Mouse (Mus musculus) neural tube, embryonic 11.5 days (tissue): ENCODE measurements around the gene Hipk1. TPM values are rescaled to one million over a fixed set of nuclear protein-coding genes. Genes with fewer than 3 reads are reported as not detected.
"Not testable (repeated sequence)": the region's sequence is repeated elsewhere in the genome, so short reads cannot be mapped to it uniquely, and the experiment has no call there.

Experiments used
- ATAC-seq: fragments of 200-750 bp; cut with Nextera tagmentation; 2 replicates; pipeline ENCODE4 v1.8.0; 2017; ENCODE audit warnings: moderate number of reproducible peaks, mild to moderate bottlenecking, moderate TSS enrichment, moderate library complexity; ENCODE audit not compliant: insufficient read depth, low FRiP score, low TSS enrichment
- DNase-seq: peaks from one replicate; pipeline ENCODE4 v3.0.0-alpha.2; 2015; ENCODE audit warnings: low spot score
- H3K27ac ChIP-seq: fragments of 300-500 bp; sonication (generic); 2 replicates; pipeline ENCODE4 v1.5.1; 2014; ENCODE audit warnings: low read depth, mild to moderate bottlenecking, low read length
- H3K27me3 ChIP-seq: fragments of 300-500 bp; sonication (generic); 2 replicates; pipeline ENCODE4 v1.6.1; 2014; ENCODE audit warnings: mild to moderate bottlenecking, low read length, mixed read lengths; ENCODE audit not compliant: control insufficient read depth, insufficient read depth
- H3K36me3 ChIP-seq: fragments of 300-500 bp; sonication (generic); 2 replicates; pipeline ENCODE4 v1.6.1; 2014; ENCODE audit warnings: mild to moderate bottlenecking, low read length, moderate library complexity, mixed read lengths; ENCODE audit not compliant: control insufficient read depth, insufficient read depth
- H3K4me1 ChIP-seq: fragments of 300-500 bp; sonication (generic); 2 replicates; pipeline ENCODE4 v1.6.1; 2014; ENCODE audit warnings: low read length, mixed read lengths; ENCODE audit not compliant: control insufficient read depth, insufficient read depth
- H3K4me2 ChIP-seq: fragments of 300-500 bp; sonication (generic); 2 replicates; pipeline ENCODE4 v1.6.1; 2014; ENCODE audit warnings: low read depth, mild to moderate bottlenecking, moderate library complexity
- H3K4me3 ChIP-seq: fragments of 300-500 bp; sonication (generic); 2 replicates; pipeline ENCODE4 v1.5.1; 2014; ENCODE audit warnings: low read depth, low read length
- H3K9ac ChIP-seq: fragments of 300-500 bp; sonication (generic); 2 replicates; pipeline ENCODE4 v1.6.1; 2014; ENCODE audit warnings: mild to moderate bottlenecking, low read length
- H3K9me3 ChIP-seq: fragments of 300-500 bp; sonication (generic); 2 replicates; pipeline ENCODE4 v1.6.1; 2016; ENCODE audit warnings: low read length; ENCODE audit not compliant: control insufficient read depth
- WGBS: fragments of 180-500 bp; shearing (Covaris S2); extraction: QIAGEN DNeasy Blood & Tissue Kit; methylation state at CpG from one replicate; pipeline ENCODE4 v1.1.7; 2014; 5-methylcytosine and 5-hydroxymethylcytosine counted together
- polyA plus RNA-seq: library from polyadenylated mRNA; unstranded; fragments of >200 nt; fragmentation: Nextera tagmentation; extraction: Ambion mirVana; gene quantifications from 2 replicates; pipeline ENCODE4 v1.2.1, GENCODE M21; 2014

The Hipk1 gene
- polyA plus RNA-seq, 1 experiment from 2014 or later = 16.0 TPM

DNA sequence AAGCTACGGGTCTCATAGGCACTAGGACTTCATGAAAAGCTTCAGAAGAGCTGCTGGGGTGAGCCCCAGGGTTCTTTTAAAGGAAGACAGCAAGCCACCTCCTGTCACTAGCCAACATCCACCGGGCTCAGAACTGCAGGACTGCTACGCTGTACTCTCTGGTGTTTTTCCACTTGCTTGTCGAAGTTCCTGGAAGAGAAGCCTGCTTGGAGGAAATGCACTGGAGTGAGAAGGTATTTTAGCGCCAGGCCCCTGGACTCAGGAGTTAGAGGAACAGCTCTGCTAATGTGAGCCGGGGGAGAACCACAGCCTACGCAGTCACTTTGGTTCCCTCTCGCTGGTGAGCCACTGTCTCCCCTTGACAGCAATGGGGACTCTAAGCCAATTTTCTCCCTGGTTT lies 11.5 kb upstream of the Hipk1 start:
- Histone ChIP-seq H3K4me1 (no peaks in the 10 kb centered on the region), H3K9ac (no peak overlapping the region), H3K36me3 (peaks cover 8% of the 10 kb centered on the region), H3K4me2 (no peak overlapping the region), H3K27me3 (no peaks in the 10 kb centered on the region), H3K27ac (no peak overlapping the region), H3K9me3 (no peaks in the 10 kb centered on the region), H3K4me3 (no peak overlapping the region)
- ATAC-seq = no peak
- WGBS = 92% methylated on average over 8 of the region's 8 CpGs
- DNase-seq = no peak

DNA sequence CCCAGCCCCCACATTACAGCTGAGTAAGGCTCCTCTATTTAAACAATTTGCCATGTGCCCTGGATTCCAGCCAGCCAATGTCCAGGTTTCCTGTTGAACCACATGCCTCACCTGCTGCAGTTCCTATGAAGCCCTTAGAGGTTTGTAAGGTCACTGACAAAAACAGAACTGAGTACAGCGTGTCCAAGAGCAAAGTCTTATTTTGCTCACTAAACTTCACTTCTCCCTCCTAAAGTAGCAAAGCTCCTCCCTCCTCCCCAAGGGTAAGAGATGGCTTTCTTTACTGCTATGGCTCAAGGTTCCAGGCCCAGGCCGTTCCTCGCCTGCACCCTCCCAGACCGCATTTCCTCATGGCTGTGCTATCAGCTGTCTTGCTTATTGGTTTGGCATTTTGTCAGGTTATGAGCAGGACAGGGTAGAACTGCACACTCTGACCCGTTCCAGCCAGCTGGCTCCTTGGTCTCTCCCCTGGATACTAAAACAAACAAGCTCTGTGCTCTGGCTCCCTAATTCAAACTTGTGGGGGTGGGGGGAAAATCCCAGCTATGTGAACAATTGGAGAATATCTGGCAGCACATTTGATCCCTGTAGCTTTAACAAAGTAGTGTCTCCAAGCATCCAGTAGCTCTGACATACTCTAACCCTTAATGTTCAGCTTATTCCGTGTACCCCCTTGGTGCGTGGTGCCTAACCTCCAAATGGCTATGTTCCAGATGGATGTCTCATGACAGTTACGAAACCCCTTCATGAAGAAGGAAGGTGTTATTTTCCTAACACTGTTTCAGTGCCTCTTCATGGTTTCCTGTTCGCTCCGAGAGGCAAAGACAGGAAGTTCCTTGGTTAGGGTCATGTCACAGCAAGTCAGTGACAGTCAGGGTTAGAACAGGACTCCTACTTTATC lies 10.5 kb upstream of the Hipk1 start:
- H3K9me3 ChIP-seq = no peaks in the 10 kb centered on the region
- no peak for DNase-seq
- no peak overlapping the region for H3K4me2 ChIP-seq
- H3K9ac ChIP-seq = no peak overlapping the region
- no peaks in the 10 kb centered on the region for H3K27me3 ChIP-seq
- ATAC-seq = no peak
- WGBS = 86% methylated on average over 10 of the region's 10 CpGs
- H3K4me1 ChIP-seq = no peaks in the 10 kb centered on the region
- no peak overlapping the region for H3K27ac ChIP-seq
- no peak overlapping the region for H3K4me3 ChIP-seq
- H3K36me3 ChIP-seq = peaks cover 8% of the 10 kb centered on the region

DNA sequence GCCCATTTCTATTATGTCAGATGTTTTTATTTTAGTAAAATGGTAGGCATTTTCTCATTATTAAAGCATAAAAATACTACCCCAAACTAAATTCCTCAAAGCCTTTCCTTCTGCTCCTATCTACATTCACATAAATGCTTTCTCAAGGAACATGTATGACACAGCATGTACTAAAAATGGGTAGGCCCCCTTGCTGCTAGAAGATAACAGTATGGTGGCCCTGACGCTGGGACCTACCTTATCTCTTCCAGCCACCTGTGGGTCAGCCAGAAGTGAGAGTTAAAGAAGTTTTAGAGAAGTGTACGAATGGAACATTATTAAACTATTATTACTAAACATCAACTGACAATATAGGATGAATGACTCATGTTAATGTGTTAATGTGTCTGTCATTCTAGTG lies 8.1 kb upstream of the Hipk1 start:
- Histone ChIP-seq H3K9me3 (no peaks in the 10 kb centered on the region), H3K4me2 (no peak overlapping the region), H3K9ac (no peak overlapping the region), H3K4me1 (no peaks in the 10 kb centered on the region), H3K4me3 (no peak overlapping the region), H3K36me3 (peaks cover 8% of the 10 kb centered on the region), H3K27me3 (no peaks in the 10 kb centered on the region), H3K27ac (no peak overlapping the region)
- ATAC-seq (no peak), DNase-seq (no peak)
- 82% methylated on average over 2 of the region's 2 CpGs for WGBS

- Histone ChIP-seq H3K27ac (no peak overlapping the region), H3K9me3 (no peaks in the 10 kb centered on the region), H3K36me3 (no peaks in the 10 kb centered on the region), H3K4me1 (no peaks in the 10 kb centered on the region), H3K4me3 (no peak overlapping the region), H3K4me2 (no peak overlapping the region), H3K27me3 (no peaks in the 10 kb centered on the region), H3K9ac (no peak overlapping the region)
- ATAC-seq = no peak
- 66% methylated on average over 2 of the region's 2 CpGs for WGBS
- no peak for DNase-seq
These were observed 5.0 kb upstream of the Hipk1 start for GRCm38 (mm10) chr3:103796389-103796788.

GRCm38 (mm10) chr3:103792566-103792965 lies 1.2 kb upstream of the Hipk1 start:
- Histone ChIP-seq H3K9ac (no peak overlapping the region), H3K4me2 (no peak overlapping the region), H3K27ac (no peak overlapping the region), H3K27me3 (no peaks in the 10 kb centered on the region), H3K9me3 (no peaks in the 10 kb centered on the region), H3K36me3 (no peaks in the 10 kb centered on the region), H3K4me3 (no peak overlapping the region), H3K4me1 (no peaks in the 10 kb centered on the region)
- 82% methylated on average over 1 of the region's 1 CpGs for WGBS
- ATAC-seq (no peak), DNase-seq (no peak)

GRCm38 (mm10) chr3:103792111-103792406 lies 696 bp upstream of the Hipk1 start:
- not testable (repeated sequence) for H3K9me3 ChIP-seq, DNase-seq, H3K27ac ChIP-seq, ATAC-seq, H3K27me3 ChIP-seq, H3K36me3 ChIP-seq, H3K9ac ChIP-seq, H3K4me3 ChIP-seq, H3K4me1 ChIP-seq
- H3K4me2 ChIP-seq = peak overlapping the region; percentile 72; the same call in 1 of the 2 replicates
- WGBS = 73% methylated on average over 5 of the region's 5 CpGs

DNA sequence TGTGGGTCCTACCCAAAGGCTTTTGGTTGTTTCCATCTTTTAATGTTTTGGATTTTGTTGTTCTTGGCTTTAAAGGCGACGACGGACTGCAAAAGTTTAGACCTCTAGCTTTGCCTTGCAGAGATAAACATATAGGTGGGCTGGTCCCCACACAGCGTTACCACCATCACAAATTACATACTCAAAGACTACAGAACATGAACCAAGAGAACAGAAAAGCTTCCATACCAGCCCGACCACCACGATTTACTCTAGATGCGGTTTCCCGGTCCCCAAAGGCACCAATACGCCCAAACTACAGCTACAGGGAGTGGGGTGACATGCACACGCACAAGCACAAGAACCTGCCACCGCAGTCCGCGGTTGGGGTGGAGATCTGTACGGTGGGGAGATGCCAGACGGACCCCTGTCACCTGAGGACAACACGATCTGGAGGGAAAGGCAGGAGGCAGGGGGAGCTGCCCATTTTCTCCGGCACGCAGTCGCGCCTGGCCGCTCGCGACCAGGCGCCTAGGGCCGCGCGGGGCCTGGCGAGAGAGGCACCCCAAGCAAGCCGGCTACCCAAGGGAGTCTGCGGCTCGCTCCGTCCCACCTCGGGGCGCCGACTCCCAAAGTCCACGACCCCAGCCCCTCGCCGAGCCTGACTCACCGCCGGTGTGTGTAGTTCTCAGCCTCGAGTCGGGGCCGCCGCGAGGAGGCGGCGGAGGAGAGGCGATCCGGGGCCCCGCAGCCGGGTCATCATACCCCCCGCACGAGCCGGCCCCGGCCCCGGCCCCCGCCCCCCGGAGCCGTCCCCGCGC lies 817 bp downstream of the Hipk1 start:
- peak overlapping the region; percentile 87 for H3K27ac ChIP-seq
- H3K36me3 ChIP-seq = no peaks in the 10 kb centered on the region
- DNase-seq (peak; percentile 57), ATAC-seq (peak; percentile 76)
- WGBS = 1% methylated on average over 56 of the region's 61 CpGs
- H3K9me3 ChIP-seq = no peaks in the 10 kb centered on the region
- no peaks in the 10 kb centered on the region for H3K27me3 ChIP-seq
- H3K4me2 ChIP-seq = peak overlapping the region; percentile 72
- H3K4me1 ChIP-seq = no peaks in the 10 kb centered on the region
- peak overlapping the region; percentile 90 for H3K9ac ChIP-seq
- H3K4me3 ChIP-seq = peak overlapping the region; percentile 98

DNA sequence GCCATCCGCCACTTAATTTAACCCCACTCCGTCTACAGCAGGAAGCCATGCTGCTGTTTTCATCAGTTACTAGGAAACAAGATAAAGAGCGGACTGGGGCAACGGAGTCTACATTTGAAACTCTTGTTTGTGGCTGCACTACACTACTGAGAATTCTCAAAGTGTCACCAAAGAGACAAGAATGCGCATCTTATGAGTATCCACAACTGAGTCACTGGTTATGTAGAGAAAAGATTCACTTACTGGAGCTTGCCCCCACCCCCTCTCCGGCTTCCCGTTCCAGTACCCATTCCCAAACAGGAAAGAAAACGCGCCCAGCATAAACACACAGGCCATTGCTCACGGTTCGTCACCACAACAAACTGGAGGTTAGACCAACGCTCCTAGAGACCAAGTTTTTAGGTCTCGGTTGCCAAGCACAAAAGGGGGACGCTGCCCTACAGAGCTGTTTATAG lies 1.4 kb downstream of the Hipk1 start:
- no peak overlapping the region for H3K27ac ChIP-seq

More for the DNA sequence above, 1.4 kb downstream of the Hipk1 start:
- Histone ChIP-seq H3K9me3 (no peaks in the 10 kb centered on the region), H3K9ac (peak overlapping the region; percentile 90), H3K4me1 (no peaks in the 10 kb centered on the region), H3K27me3 (no peaks in the 10 kb centered on the region), H3K36me3 (no peaks in the 10 kb centered on the region), H3K4me2 (peak overlapping the region; percentile 72), H3K4me3 (peak overlapping the region; percentile 98)
- no peak for ATAC-seq
- no peak for DNase-seq
- WGBS = 5% methylated on average over 14 of the region's 14 CpGs
